Mouse (Mus musculus) lung, adult 18-20 months (tissue): ENCODE data around the gene Akt2.

Experiments used
- DNase-seq, 2 experiments: peaks; one replicate each; pipeline ENCODE4 v3.0.0; 2022; ENCODE audit warnings: mixed read lengths in 2 of 2

Gene Akt2

DNA sequence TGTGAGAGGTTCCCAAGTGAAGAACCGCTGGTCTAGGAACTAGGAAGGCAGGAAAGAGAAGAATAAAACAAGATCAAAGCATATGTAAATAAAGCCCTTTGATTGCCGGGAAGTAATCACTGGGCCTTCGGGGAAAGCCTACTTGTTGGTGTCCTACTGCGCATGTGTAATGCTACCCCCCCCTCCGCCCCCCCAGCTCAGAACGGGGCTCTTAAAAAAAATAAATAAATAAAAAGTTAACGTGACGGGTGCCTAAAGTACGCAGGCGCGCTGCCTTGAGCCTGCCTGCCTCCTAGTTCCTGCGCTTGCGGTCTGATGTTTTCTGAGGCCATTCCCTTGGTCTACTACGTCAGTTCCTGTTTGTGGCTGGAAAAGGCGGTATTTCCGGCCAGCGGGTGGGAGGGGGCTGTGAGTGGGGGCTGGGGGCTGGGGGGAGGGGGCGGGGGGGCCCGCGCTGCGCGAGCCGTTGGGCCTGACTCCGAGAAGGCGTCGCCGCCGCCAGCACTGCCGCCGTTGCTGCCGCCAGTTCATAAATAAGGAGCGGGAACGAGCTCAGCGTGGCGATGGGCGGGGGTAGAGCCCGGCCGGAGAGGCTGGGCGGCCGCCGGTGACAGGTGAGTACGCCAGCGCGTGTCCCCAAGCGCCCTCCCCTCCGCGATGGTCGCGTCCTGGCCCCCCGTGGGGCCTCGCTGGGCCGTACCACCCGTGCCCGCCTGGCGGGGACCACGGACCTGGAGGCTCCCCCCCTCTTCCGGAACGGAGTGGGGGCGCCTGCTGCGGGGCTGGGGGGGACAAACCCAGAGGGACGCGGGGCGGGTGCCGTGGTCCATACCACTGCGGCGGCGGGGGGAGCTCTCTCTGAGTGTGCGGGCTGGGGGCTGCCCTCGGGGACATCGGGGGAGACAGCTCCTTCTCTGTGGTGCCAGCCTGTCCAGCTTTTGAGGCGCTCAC, at the start of gene Akt2:
Gene Akt2 (plus strand): TSS at position 287 of the 951 bp plus-strand sequence.
- DNase-seq, result peak; percentile 94 to 96

DNA sequence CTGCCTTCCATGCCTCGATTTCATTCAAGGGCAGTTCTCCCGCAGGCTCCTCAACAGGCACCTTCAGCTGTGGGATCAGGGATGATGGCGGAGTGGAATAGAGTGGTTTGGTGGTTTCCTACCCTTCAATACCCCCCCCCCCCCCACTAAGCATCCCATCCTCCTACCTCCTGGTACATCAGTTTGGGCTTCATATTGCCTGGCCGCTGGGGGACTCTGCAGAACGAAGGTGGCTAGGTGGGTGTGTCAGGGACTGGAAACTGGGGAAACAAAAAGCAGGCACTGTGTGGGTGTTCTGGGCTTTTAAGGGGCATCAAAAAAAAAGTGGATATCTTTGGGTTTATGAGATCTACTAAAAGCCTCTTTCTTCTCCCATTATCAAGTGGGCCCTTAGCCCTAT, 49.4 kb upstream of the Akt2 start:
- no peak for DNase-seq

DNA sequence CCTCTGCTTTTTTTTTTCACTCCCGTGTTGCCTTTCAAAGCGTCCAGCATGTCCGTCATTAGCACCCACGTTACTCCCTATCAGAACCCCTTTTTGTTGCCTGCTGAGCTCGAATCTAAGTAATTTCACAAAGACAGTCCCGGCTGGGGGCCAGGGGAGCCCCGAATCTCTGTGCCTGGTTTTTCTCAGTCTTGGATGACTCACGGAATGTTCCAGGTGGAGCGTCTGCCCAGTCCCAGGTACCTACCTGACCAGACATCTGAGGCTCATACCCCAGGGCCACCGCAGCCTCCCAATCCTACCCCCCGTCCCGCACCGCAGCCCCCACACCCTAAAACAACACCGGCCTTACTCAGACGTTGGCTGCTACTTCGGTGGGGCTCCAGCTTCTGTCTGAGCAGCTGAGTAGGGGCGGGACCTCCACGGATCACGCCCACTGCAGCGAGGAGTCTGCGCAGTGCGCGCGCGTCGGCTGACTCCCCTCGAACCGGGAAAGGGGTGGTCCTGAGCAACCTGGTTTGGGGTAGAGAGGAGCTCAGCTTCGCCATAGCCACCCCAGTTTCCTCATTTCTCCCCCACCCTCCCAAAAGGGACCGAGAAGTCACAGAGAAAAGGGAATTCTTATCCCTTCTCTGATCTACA, 48.8 kb upstream of the Akt2 start:
- DNase-seq, result peak; percentile 83 to 88

DNA sequence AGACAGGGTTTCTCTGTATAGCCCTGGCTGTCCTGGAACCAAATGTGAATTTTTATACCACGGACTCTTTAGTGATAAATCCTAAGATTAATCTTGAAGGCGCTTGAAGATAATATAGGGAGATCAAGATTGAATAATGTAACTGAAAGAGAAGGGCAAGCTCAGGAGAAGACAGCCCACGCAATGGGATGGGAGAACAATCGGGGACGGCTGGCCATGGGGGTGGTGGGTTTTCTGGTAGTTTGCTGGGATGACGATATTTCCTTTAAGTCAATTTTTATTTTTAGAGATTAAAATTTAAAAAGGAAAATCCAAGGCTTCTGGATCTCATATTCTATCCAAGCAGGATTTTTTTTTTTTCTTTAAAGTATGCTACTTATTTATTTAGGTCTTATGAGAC, 48.3 kb upstream of the Akt2 start:
- DNase-seq, result no peak

DNA sequence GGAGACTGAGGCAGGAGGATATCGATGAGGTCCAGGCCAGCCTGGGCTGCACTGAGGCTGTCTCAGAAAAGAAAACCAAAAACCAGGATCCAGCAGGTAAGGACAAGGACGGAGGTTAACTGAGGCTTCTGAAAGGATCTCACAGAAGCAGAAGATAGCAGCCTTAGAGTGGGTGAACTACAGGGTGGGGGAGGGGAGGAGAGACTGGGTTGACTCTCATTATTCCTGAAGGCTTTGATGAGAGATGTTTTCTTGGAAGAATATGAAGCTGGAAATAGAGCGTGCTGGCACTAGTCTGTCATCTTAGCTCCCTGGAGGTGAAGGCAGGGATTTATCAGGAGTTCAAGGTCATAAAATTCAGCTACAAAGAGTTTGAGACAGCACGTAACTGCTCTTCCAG, 47.5 kb upstream of the Akt2 start:
- DNase-seq, result no peak

DNA sequence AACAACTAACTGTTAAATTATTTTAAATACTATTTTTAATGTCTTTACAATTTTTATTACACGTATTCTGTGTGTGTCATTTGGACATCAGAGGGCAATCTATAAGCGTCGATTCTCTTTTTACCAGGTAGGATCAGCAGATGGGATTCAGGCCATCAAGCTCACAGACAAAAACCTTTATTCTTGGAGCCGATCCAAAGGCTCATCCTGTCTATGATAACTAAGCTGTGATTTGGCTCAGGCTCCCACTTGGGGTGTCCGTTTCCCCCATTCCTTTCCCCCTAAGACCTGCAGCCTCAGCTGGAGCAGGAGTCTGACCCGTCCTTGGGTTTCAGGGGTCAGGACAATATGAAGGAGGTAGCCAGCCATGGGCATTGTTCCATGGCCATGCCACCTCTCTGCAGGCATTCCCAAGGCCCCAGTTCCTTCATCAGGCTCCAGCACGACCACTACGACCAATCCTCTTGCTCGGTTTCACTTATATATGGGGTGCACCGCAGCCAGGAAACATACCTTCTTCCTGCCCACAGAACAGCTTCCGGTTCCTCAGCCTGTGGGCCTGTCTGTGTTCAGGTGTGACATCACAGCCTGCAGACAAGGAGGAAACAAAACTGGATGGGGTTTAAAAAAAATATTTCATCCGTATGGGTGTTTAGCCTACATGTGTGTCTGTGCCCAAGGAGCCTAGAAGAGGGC, 46.5 kb upstream of the Akt2 start:
- DNase-seq, result peak in 1 of 2 experiments; percentile 34

DNA sequence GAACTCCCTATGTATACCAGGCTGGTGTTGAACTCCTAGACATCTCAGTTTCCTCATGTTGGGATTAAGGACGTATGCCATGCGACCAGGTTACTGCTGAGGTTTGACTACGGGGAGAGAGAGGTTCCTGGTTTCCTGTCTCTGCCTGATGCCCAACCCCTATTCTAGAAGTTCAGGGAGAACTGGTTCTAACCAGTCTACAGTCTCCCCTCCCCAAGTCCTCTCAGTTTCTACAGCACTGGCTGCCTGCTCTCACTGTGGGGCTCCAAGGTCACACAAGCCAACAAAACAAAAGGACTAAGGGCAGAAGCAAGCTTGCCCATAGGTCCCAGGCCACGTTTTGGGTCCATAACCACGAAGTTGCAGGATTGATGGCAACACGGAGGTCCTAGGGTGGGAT, 41.8 kb upstream of the Akt2 start:
- no peak for DNase-seq

DNA sequence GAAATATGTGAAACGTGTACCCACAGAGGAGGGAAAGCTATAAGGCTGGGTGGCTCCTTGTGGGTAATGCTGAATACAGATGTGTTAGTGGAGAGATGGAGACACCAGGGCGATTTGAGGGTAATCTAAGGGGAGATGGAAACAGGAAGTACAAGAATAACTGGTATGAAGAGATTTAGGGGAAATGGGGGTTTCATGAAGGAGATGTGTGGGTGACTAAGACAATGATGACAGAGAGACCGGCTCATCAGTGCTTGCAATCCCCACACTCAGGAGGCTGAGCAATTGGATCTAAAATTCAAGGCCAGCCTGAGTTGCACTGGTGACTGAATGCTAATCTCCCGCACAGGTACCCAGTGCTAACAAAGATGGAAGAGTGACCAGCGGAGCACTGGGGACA, 39.3 kb upstream of the Akt2 start:
- DNase-seq, result no peak

DNA sequence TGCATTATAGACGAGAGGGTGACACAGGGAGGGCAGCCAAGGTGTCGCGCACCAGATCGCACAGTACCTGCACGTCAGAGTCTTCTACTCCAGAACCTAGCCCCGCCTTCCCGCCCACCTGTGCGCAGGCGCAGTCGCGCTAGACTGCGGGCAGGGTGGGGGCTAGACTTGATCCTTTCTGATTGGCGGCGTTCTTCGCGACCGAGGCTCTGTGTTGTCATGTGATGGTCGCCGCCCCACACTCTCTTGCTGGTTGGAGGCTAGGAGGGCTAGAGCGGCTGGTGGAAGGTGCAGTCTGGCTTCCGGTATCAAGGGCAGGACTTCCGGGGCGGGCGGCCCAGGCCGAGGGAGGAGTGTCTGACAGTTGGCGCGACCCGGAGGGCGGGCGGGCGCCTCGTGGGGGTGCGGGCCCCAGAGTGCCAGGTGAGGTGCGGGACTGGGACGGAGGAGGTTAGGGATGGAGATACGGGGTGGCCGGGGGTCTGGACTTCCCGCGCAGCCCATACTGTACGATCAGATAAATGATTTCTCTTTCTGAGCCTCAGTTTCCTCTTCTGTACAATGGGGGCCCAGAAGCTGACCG, 38.3 kb upstream of the Akt2 start, which contains the start of the genes Pld3 and 2310022A10Rik:
Gene Pld3 (minus strand): TSS at position 288 of the 583 bp plus-strand sequence.
Gene 2310022A10Rik (plus strand): TSS at position 303 of the 583 bp plus-strand sequence.
- DNase-seq, result peak; percentile 98 to 99

DNA sequence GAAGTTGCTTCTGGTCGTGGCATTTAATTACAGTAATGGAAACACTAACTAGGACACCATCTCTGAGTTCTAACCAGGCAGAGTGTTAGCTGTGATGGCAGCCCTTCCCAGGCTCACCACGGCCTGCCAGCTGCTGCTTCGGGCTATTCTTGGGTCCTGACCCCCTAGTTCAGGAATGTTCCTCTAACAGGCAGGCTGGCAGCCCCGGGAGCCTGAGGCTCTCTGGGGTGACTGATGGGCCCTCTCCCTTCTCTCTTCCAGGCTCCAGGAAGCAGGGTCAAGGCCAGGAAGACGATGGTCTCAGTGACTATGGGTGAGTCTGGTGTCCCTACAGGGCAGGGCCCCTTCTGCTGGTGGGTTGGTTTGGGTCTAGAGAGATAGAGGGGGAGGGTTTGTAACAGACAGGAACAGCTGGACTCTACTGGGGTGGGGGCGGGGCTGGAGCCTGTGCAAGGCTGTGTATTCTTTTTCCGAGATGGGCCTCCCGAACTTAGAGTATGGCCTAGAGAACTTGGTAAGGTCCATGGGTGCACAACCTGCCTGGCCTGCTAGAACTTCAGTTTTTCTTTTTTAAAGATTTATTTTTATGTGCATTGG, 31.0 kb upstream of the Akt2 start:
- no peak for DNase-seq

DNA sequence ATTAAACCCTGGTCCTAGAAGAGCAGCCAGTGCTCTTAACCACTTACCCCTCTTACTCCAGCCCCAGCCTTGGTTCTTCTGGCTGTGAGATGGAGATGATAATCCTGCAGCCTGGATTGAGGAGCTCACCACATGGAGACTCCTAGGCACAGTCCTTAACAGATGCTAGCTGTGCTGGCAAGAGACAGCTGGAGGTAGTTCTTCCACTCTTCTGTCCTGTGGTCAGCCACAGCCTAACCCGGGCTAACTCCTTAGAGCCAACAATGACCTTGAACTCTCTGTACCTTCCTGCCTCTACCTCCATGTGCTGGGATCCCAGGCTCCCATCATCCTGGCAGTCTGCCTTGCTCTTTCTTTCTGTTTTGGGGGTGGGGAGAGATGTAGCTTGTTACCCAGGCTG, 30.4 kb upstream of the Akt2 start:
- DNase-seq, result no peak

DNA sequence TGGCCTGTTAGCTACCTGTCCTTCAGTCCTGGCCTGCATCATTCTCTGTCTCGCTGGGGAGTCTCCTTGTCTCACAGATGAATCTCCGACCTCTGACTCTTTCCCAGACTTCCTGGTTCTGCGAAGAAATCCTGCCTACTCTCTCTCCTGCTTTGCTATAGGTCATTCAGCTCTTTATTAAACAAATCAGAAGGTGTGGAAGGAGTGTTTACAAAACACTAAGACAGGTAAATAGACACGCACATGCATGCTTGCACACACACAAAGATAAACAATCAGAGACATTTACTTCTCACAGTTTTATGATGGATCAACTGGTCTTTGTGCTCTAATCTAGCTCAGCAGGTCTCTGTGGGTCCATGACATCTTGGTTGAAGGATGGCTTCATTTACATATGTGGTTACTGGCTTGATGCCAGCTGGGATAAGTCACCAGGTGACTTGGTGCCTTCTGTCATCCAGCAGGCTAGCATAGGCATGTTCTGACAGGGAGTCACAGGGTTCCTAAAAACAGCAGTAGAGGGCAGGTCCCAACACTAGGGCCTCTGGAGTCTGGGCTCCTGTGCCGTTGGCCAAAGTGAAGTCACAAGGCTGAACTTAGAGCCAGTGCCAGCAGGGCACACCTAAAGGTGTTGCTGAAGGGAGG, 21.6 kb upstream of the Akt2 start:
- DNase-seq, result no peak

DNA sequence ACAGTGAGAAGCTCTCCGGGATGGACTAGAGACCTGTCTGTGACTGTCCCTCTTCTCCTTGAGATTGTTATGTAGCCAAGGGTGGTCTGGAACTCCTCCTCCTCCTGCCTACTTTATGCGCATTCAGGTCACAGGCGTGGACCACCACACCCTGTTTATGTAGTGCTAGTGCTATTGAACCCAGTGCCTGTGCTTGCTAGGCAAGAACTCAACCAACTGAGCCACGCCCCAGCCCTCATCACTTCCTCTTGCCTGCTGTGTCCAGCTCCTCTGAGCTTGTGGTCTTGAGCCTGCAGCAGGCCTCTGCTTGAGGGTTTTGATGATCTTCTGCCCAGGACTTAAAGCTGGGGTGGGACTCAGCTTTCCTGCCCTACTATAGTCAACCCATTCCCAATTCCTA, 19.2 kb upstream of the Akt2 start:
- no peak for DNase-seq

DNA sequence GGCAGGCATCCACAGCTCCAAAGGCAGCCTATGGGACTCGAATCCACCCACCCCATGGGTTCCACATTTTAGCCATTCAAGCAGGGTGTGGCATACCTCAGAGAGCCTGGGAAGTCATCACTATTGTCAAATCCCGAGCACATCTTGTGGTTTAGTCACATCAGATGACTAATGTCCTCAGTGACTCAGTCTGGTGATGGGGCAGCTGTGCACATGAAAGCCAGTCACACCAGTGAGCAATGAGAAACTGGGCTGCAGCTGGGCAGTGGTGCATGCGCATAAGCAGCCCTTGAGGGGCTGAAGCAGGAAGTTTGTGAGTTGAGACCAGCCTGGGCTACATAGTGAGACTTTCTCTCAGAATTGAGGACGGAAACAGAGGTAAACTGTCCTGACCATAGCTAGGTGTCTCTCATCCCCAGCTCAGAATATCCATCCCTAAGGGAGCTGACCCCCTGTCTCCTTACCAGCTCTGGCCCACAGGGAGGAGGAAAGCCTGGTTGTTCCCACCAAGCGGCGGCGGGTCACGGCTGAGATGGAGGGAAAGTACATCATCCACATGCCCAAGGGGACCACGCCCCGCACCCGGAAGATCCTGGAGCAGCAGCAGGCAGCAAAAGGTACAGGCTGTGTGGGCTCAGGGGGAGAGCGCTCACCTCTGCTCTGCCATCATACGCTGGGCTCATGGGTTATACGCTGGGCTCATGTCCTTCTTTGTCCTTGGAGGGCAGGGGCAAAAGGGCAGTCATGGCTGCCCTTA, 17.1 kb upstream of the Akt2 start:
- peak; percentile 22 to 23 for DNase-seq

DNA sequence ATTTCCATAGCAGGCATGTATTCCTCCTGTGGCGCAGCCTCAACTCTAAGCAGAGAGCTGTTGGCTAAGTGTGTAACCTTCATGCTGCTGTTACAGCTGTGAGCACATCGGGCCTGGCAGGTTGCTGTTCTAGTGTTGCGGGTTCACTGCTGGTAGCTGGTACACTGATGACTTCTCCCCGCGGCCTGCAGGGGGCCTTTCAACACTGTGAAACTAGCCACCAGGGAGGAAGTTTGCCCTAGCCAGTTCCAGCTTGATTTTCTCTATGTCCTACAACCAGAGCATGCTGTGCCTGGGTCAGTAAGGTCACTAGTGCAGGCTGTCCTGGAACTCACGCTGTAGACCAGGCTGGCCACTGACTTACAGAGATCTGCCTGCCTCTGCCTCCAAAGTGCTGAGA, 14.4 kb upstream of the Akt2 start:
- DNase-seq, result peak; percentile 47 to 57

DNA sequence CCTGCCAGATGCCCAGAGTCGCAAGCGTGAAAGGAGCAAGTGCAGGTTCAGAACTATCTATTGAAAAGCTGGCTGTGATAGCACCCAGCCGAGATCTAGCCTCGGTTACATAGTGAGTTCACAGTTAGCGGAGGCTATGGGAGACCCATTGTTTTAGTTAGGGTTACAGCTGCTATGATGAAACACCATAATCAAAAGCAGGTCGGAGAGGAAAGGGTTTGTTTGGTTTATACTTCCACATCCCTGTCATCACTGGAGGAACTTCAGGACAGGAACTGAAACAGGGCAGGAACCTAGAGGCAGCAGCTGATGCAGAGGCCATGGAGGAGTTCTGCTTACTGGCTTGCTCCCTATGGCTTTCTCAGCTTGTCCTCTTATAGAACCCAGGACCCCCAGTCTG, 13.8 kb upstream of the Akt2 start:
- no peak for DNase-seq

DNA sequence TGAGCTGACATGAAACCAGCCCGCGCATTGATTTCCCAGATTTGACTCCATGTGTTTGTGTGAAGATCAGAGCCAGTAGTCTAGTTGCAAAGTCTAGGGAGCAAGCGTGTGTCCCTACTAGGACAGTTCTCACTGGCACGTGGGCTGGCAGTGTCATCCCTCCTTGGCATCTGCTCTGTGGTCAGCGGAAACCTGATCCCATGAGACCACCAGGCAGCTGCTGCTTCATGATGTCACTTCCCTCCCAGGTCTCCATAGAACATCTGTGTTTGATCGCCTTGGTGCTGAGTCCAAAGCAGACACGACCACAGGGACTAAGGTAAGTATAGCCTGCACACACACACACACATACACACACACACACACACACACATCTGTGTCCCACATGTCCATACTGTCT, 12.9 kb upstream of the Akt2 start:
- DNase-seq, result no peak

DNA sequence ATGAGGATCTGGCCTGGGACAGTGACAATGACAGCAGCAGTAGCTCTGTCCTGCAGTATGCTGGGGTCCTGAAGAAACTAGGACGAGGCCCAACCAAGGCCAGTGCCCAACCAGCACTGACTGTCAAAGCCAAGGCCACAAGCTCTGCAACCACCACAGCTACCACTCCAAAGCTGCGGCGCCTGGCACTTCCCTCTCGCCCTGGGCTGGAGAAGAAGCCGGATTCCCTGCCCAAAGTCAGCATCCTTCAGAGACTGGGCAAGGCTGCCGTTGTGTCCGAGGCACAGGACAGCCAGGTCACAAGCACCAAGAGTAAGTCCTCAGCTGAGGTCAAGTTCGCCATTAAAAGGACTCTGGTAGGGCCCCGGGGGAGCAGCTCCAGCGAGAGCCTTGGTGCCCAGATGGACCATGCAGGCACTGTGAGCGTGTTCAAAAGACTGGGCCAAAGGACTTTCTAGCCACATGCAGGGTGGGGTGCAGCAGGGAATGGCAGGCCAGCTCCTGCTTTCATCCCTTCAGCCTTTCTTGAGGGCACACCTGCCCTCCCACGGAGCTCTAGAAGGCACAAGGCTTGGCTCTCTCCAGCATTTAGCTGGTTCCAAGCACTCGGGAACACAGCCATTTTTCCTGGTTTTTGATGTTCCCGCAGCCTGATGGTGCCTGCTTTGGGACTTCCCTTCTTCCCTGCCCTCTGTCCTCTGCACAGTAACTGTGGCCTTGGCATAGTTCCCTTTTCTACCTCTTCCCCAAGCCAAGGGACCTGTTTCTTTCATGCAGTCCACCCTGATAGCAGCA, 10.8 kb upstream of the Akt2 start:
- no peak for DNase-seq

DNA sequence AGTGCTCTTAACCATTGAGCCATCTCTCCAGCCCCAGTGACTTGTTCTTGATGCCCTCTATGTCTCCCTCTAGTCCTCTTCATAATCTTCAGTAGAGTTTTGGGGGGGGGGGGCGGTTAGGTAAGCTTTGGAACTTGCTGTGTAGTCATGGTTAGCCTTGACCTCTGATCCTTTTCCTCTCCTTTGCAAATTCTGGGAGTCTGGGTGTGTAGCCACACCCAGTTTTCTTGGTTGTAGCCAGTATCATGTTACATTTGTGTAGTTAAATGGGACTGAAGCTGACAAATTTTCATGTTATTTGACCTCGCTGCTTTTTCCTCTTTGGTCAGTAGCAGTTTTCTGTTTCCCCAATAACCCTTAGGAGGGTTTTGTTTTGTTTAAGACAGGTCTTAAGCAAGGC, 4.5 kb upstream of the Akt2 start:
- DNase-seq, result no peak

DNA sequence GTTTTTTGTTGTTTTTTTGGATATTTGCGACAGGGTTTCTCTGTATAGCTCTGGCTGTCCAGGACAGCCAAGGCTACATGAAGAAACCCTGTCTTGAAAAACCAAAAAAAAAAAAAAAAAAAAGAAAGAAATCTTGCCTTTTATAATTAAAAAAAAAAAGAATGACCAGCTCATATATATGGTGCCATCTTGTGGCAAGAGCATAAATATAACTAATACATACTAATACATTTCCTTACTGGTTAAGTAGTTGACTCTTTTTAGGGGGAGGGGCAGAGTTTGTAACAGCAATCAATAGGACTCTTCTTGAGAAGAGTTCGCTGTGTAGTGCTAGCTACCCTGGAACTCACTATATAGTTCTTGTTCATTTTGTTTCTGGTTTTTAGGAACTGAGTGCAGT, 3.6 kb upstream of the Akt2 start:
- DNase-seq, result no peak

DNA sequence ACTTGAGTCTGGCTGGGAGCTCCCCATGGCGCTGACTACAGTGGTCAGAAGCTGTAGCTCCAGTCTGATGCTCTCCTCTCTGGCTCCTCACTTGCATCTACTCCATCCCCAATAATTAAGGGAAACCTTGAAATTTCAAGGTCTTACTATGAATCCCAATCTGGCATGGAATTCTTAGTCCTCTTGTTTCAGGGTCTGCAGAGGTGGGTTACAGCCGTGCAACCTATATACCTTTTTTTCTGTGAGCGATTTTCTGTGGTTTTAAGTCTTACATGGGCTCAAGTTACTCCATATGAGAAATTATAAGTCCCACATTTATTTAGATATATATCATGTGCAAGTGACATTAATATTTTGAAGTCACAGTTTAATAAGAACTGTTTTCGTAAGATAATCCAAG, 1.3 kb upstream of the Akt2 start:
- no peak for DNase-seq
